Mouse (Mus musculus) ES-E14 (cell line): Measurements from ENCODE around the gene Cntd1. TPM values are rescaled to one million over a fixed set of nuclear protein-coding genes. Genes with fewer than 3 reads are reported as not detected.

ENCODE experiments used
- DNase-seq: peaks from one replicate; pipeline ENCODE4 v3.0.0-alpha.2; 2013; ENCODE audit warnings: low read depth, low spot score
- H3K27ac ChIP-seq: 2 replicates; pipeline ENCODE4 v1.5.1; 2012; ENCODE audit warnings: low read depth, mild to moderate bottlenecking, low read length, moderate library complexity, mixed read lengths; ENCODE audit not compliant: poor library complexity, insufficient read depth, severe bottlenecking
- H3K36me3 ChIP-seq: 2 replicates; pipeline ENCODE4 v1.6.1; 2012; ENCODE audit warnings: mild to moderate bottlenecking, low read length, moderate library complexity, mixed read lengths; ENCODE audit not compliant: control insufficient read depth, poor library complexity, insufficient read depth, severe bottlenecking
- H3K4me1 ChIP-seq, 2 experiments: fragments of 150-350 bp in 1 of 2; sonication (generic) in 1 of 2; 2 replicates each; pipeline ENCODE4 v1.6.1; 2012; ENCODE audit warnings: low read length in 2 of 2, mild to moderate bottlenecking in 1 of 2, mixed read lengths in 1 of 2; ENCODE audit not compliant: control insufficient read depth in 2 of 2, insufficient read depth in 2 of 2, poor library complexity in 1 of 2
- H3K4me3 ChIP-seq, 2 experiments: fragments of 150-350 bp in 1 of 2; sonication (generic) in 1 of 2; 2 replicates each; pipeline ENCODE4 v1.5.1; 2012; ENCODE audit warnings: low read length in 2 of 2, low read depth in 1 of 2, mild to moderate bottlenecking in 1 of 2, mixed read lengths in 1 of 2; ENCODE audit not compliant: insufficient read depth in 1 of 2, poor library complexity in 1 of 2, severe bottlenecking in 1 of 2
- H3K9ac ChIP-seq: 2 replicates; pipeline ENCODE4 v1.6.1; 2012; ENCODE audit warnings: low read depth, mild to moderate bottlenecking, low read length, mixed read lengths; ENCODE audit not compliant: poor library complexity, insufficient read depth, severe bottlenecking
- H3K9me3 ChIP-seq: fragments of 150-350 bp; sonication (generic); 2 replicates; pipeline ENCODE4 v1.6.1; 2012; ENCODE audit warnings: low read depth, mild to moderate bottlenecking, low read length; ENCODE audit not compliant: control insufficient read depth, insufficient read depth
- CHD2 ChIP-seq: IDR thresholded peaks from 2 replicates; pipeline ENCODE4 v1.6.1; 2014; ENCODE audit warnings: mild to moderate bottlenecking, low read depth, low read length, inconsistent platforms
- HCFC1 ChIP-seq: IDR thresholded peaks from 2 replicates; pipeline ENCODE4 v1.6.1; 2012; ENCODE audit warnings: low read length, inconsistent platforms, borderline replicate concordance; ENCODE audit not compliant: insufficient read depth
- MAFK ChIP-seq: IDR thresholded peaks from 2 replicates; pipeline ENCODE4 v1.6.1; 2014; ENCODE audit warnings: mild to moderate bottlenecking, low read depth, low read length, inconsistent platforms; ENCODE audit not compliant: insufficient read depth
- ZC3H11A ChIP-seq: IDR thresholded peaks from 2 replicates; pipeline ENCODE4 v1.6.1; 2012; ENCODE audit warnings: low read depth, mild to moderate bottlenecking, inconsistent platforms, low read length, borderline replicate concordance
- ZNF384 ChIP-seq: IDR thresholded peaks from 2 replicates; pipeline ENCODE4 v1.6.1; 2012; ENCODE audit warnings: low read depth, low read length, inconsistent platforms
- in situ Hi-C, 2 experiments: fragments of 600-800 bp; cut with MboI; formaldehyde crosslinking; loops; one replicate each; pipeline ENCODE4 v1.15.1; 2025; ENCODE audit warnings: low sequenced_read_pairs in 2 of 2, inconsistent platforms in 1 of 2; ENCODE audit not compliant: unreplicated experiment in 2 of 2
- total RNA-seq: library from RNA; depleted of rRNA; stranded (reverse); fragments of 300-350 nt; gene quantifications from 2 replicates; pipeline ENCODE4 v1.2.3, GENCODE M21; 2012; rRNA removed

The Cntd1 gene
- total RNA-seq, 1 experiment = 2.1 TPM

DNA sequence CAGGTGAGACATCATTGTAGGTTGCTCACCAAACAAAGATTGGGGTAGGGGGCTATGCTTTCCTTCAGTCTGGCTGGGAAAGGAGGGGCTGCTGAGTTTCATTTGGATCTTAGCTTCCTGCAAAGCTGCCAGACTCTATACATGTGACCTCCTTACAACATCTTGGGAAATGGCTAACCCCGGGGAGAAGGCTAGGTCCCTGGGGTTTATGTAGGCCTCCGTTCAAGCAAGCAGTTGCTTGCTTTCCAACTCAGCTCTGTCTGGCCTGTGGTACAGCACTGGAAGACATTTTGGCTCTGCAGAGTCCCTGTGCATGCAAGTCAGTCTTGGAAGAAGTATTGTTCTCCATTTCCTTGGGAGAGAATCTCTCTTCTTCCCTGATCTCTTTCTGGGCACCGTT lies 53.7 kb downstream of the Cntd1 start:
- no peaks in the 10 kb centered on the region for H3K9me3 ChIP-seq
- DNase-seq = no peak
- no peak overlapping the region for H3K4me3 ChIP-seq
- H3K4me1 ChIP-seq = peaks cover 3 to 25% of the 10 kb centered on the region in 2 experiments; a peak in 2 of 4 replicates
- H3K9ac ChIP-seq = no peak overlapping the region
- TF ChIP-seq HCFC1 (no peak), CHD2 (no peak), ZC3H11A (no peak), ZNF384 (no peak), MAFK (no peak)
- H3K27ac ChIP-seq = no peak overlapping the region
- in situ Hi-C loops = no loop called here
- no peaks in the 10 kb centered on the region for H3K36me3 ChIP-seq

DNA sequence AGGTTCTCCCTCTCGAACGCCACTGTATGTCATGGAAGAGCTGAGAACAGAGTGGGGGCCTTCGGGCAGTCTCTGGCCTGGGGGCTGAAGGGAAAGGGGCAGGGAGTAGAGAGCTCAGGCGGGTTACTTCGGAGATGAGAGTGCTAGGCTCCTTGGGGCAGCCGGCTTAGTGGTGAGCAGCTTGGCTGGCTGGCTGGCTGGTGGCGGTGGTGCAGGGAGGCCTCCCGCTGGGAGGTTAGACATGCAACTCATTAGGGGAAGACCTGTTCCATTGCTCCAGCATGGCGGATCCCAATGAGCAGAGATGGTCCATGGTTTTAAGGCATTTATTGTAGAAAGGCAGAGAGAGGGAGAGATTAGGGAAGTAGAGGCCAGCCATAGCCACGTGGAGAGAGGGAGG lies 55.2 kb downstream of the Cntd1 start:
- DNase-seq = no peak
- in situ Hi-C loops = no loop called here
- Histone ChIP-seq H3K9ac (peak overlapping the region; percentile 30; the same call in 1 of the 2 replicates), H3K4me3 (peak overlapping the region; percentile 6 to 43; a peak in 3 of 4 replicates), H3K9me3 (no peaks in the 10 kb centered on the region), H3K4me1 (peaks cover 2 to 29% of the 10 kb centered on the region in 2 experiments; a peak in 2 of 4 replicates), H3K27ac (peak overlapping the region; percentile 10; the same call in 1 of the 2 replicates), H3K36me3 (no peaks in the 10 kb centered on the region)
- TF ChIP-seq CHD2 = no peak
- TF ChIP-seq HCFC1 = no peak
- no peak for TF ChIP-seq ZNF384
- no peak for TF ChIP-seq MAFK
- no peak for TF ChIP-seq ZC3H11A

DNA sequence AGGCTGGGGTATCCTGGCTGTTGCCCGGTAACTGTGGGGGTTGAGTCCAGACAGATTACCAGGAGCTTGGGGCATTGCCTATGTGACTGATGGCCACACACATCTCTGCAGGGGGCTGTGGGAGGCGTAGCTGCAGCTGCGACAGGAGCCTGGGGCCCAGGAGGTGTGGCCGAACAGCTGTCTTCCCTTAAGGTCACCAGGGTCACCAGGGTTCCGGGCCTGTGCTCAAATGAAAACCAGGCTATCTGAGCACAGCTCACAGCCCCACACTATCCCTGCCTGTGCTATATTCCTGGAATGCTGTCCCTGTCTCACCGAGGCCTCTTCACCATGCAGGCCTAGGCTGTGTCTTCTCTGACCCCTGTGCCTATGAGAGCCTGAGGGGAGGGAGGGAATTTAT lies 55.7 kb downstream of the Cntd1 start:
- TF ChIP-seq CHD2 = no peak
- TF ChIP-seq ZNF384 = no peak
- TF ChIP-seq HCFC1 = no peak
- no peak for TF ChIP-seq MAFK
- no peak for TF ChIP-seq ZC3H11A
- H3K27ac ChIP-seq = peak overlapping the region; percentile 10; the same call in 1 of the 2 replicates
- no peak overlapping the region; the same call in 1 of the 2 replicates for H3K9ac ChIP-seq
- peaks cover 2 to 29% of the 10 kb centered on the region in 2 experiments; a peak in 2 of 4 replicates for H3K4me1 ChIP-seq
- H3K36me3 ChIP-seq = no peaks in the 10 kb centered on the region
- H3K9me3 ChIP-seq = no peaks in the 10 kb centered on the region
- no peak for DNase-seq
- peak overlapping the region; percentile 6 to 43; a peak in 1 of 4 replicates for H3K4me3 ChIP-seq
- in situ Hi-C loops = no loop called here

DNA sequence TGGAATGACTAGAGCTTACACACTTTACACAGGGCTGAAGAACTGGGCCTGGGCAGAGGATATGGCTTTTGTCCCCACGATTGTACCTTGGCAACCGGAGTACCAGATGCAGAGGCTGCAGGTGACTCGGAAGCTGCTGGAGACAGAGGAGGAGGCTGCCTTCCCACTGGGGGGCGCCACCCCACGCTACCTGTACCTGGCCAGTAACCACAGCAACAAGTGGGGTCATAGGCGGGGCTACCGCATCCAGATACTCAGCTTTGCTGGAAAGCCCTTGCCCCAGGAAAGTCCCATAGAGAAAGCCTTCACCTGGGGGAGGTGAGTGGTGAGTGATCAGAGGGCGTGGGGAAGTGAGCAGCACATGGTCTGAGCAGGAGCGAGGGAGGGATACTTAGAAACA lies 56.9 kb downstream of the Cntd1 start:
- Histone ChIP-seq H3K36me3 (no peaks in the 10 kb centered on the region), H3K9ac (no peak overlapping the region; the same call in 1 of the 2 replicates), H3K4me3 (no peak overlapping the region), H3K27ac (peak overlapping the region; percentile 1; the same call in 1 of the 2 replicates), H3K9me3 (no peaks in the 10 kb centered on the region), H3K4me1 (peaks cover 2 to 26% of the 10 kb centered on the region in 2 experiments; a peak in 2 of 4 replicates)
- in situ Hi-C loops = no loop called here
- DNase-seq = no peak
- TF ChIP-seq ZNF384 (no peak), HCFC1 (no peak), ZC3H11A (no peak), CHD2 (no peak), MAFK (no peak)

DNA sequence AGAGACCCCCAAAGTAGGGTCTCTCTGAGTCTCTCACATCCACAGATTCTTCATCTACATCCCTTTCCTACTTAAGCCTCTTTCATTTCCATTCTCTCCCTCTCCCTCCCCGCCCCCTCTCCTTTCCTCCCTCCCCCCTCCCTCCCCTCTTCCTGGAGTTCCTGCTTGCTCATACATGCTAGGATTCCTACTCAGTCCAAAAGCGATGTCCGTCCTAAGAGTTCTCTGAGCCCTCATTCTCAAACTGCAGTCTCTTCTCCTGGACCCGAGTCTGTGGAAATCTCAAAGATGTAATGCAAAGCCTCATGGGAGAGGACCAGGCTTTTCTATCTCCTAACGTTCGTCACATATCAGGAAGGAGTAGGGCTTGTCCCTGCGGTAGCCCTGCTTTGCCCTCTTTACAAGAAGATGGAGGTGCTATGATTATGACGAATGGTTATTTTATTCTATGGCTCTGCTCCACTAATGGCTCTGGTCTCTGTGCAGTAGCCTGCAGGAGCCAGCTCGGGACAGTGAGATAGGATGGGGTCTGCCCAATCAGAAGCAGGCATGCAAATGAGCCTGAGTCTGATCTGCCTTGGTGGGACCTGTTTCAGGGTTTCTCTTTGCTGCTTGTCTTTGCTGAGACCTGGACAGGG lies 59.4 kb downstream of the Cntd1 start:
- Histone ChIP-seq H3K36me3 (no peaks in the 10 kb centered on the region), H3K27ac (no peak overlapping the region), H3K9ac (peak overlapping the region; percentile 14; the same call in 1 of the 2 replicates), H3K9me3 (no peaks in the 10 kb centered on the region), H3K4me1 (peaks cover 2 to 22% of the 10 kb centered on the region in 2 experiments; a peak in 2 of 4 replicates), H3K4me3 (peak overlapping the region; percentile 7 to 55)
- DNase-seq = no peak
- TF ChIP-seq ZNF384 = no peak
- TF ChIP-seq CHD2 = no peak
- no peak for TF ChIP-seq ZC3H11A
- no peak for TF ChIP-seq HCFC1
- TF ChIP-seq MAFK = no peak
- in situ Hi-C loops = no loop called here

Other genes starting within 250 kb of the Cntd1 start
- gene Naglu, start 209.0 kb upstream of the Cntd1 start, total RNA-seq = 4.7 and 9.2 TPM in 2 replicates
- gene Hsd17b1, start 200.6 kb upstream of the Cntd1 start, total RNA-seq = 2.4 and 3.4 TPM in 2 replicates
- gene Coasy, start 196.4 kb upstream of the Cntd1 start, total RNA-seq = 21.9 and 22.9 TPM in 2 replicates
- gene Mlx, start 191.7 kb upstream of the Cntd1 start, total RNA-seq = 30.7 and 42.0 TPM in 2 replicates
- 20.6 and 31.5 TPM in 2 replicates for gene Psmc3ip, start 183.6 kb upstream of the Cntd1 start, total RNA-seq
- 60.4 and 65.2 TPM in 2 replicates for gene Retreg3, start 159.1 kb upstream of the Cntd1 start, total RNA-seq
- 27.5 and 38.6 TPM in 2 replicates for gene Tubg1, start 159.1 kb upstream of the Cntd1 start, total RNA-seq
- gene Tubg2, start 123.1 kb upstream of the Cntd1 start, total RNA-seq = 0.31 and 0.74 TPM in 2 replicates
- 0.18 and 0.58 TPM in 2 replicates for gene Cntnap1, start 108.5 kb upstream of the Cntd1 start, total RNA-seq
- 3.4 and 5.1 TPM in 2 replicates for gene Plekhh3, start 107.7 kb upstream of the Cntd1 start, total RNA-seq
- 0.31 TPM in 1 of 2 replicates, not detected in the other for gene Ccr10, start 103.6 kb upstream of the Cntd1 start, total RNA-seq
- gene Ezh1, start 52.5 kb upstream of the Cntd1 start, total RNA-seq = 18.3 and 18.9 TPM in 2 replicates
- gene Ramp2, start 33.0 kb upstream of the Cntd1 start, total RNA-seq = 4.0 and 5.6 TPM in 2 replicates
- 105 and 135 TPM in 2 replicates for gene Vps25, start 25.3 kb upstream of the Cntd1 start, total RNA-seq
- gene Wnk4, start 18.4 kb upstream of the Cntd1 start, total RNA-seq = 0.49 and 1.1 TPM in 2 replicates
- gene Coa3, start 102 bp downstream of the Cntd1 start, total RNA-seq = 107 and 139 TPM in 2 replicates
- 80.6 and 89.2 TPM in 2 replicates for gene Becn1, start 23.3 kb downstream of the Cntd1 start, total RNA-seq
- gene Psme3, start 37.2 kb downstream of the Cntd1 start, total RNA-seq = 40.0 and 57.0 TPM in 2 replicates
- 4.6 and 5.0 TPM in 2 replicates for gene Aoc2, start 46.1 kb downstream of the Cntd1 start, total RNA-seq
- 0.62 and 0.95 TPM in 2 replicates for gene Aoc3, start 51.6 kb downstream of the Cntd1 start, total RNA-seq
- gene G6pc, start 88.5 kb downstream of the Cntd1 start, total RNA-seq = not detected in 2 replicates
- gene Aarsd1, start 138.6 kb downstream of the Cntd1 start, total RNA-seq = 73.2 and 79.4 TPM in 2 replicates
- 1.3 and 5.4 TPM in 2 replicates for gene Gm27029, start 145.8 kb downstream of the Cntd1 start, total RNA-seq
- gene Rundc1, start 146.1 kb downstream of the Cntd1 start, total RNA-seq = 6.9 and 7.6 TPM in 2 replicates
- gene Ptges3l, start 146.3 kb downstream of the Cntd1 start, total RNA-seq = 3.2 and 3.4 TPM in 2 replicates
- 1,298 and 1,307 TPM in 2 replicates for gene Rpl27, start 163.3 kb downstream of the Cntd1 start, total RNA-seq
- gene Ifi35, start 169.4 kb downstream of the Cntd1 start, total RNA-seq = 5.0 and 9.1 TPM in 2 replicates
- 8.9 and 10.4 TPM in 2 replicates for gene Rnd2, start 186.0 kb downstream of the Cntd1 start, total RNA-seq
- gene Vat1, start 187.2 kb downstream of the Cntd1 start, total RNA-seq = 41.9 and 57.5 TPM in 2 replicates